Mouse (Mus musculus) lung, embryonic 16.5 days (tissue): ENCODE results near the gene Cd300ld4. TPM values are rescaled to one million over a fixed set of nuclear protein-coding genes. Genes with fewer than 3 reads are reported as not detected.

Source experiments
- ATAC-seq: fragments of 200-750 bp; cut with Nextera tagmentation; 2 replicates; pipeline ENCODE4 v1.8.0; 2017; ENCODE audit warnings: low read depth, mild to moderate bottlenecking, moderate library complexity
- H3K27ac ChIP-seq: fragments of 300-500 bp; sonication (generic); 2 replicates; pipeline ENCODE4 v1.5.1; 2014; ENCODE audit warnings: mild to moderate bottlenecking, control low read depth, low read length
- H3K27me3 ChIP-seq: fragments of 300-500 bp; sonication (generic); 2 replicates; pipeline ENCODE4 v1.6.1; 2014; ENCODE audit warnings: low read depth, low read length, mixed read lengths; ENCODE audit not compliant: control insufficient read depth, insufficient read depth
- H3K36me3 ChIP-seq: fragments of 300-500 bp; sonication (generic); 2 replicates; pipeline ENCODE4 v1.6.1; 2014; ENCODE audit warnings: low read length; ENCODE audit not compliant: control insufficient read depth, insufficient read depth
- H3K4me1 ChIP-seq: fragments of 300-500 bp; sonication (generic); replicated peaks from 2 replicates; pipeline ENCODE4 v1.6.1; 2014; ENCODE audit warnings: low read length, mixed read lengths; ENCODE audit not compliant: control insufficient read depth, insufficient read depth
- H3K4me2 ChIP-seq: fragments of 300-500 bp; sonication (generic); 2 replicates; pipeline ENCODE4 v1.6.1; 2014; ENCODE audit warnings: low read depth, low read length, control low read depth
- H3K4me3 ChIP-seq: fragments of 300-500 bp; sonication (generic); 2 replicates; pipeline ENCODE4 v1.5.1; 2014; ENCODE audit warnings: mild to moderate bottlenecking, low read length, control low read depth
- H3K9ac ChIP-seq: fragments of 300-500 bp; sonication (generic); 2 replicates; pipeline ENCODE4 v1.6.1; 2014; ENCODE audit warnings: low read length, control low read depth
- H3K9me3 ChIP-seq: fragments of 300-500 bp; sonication (generic); 2 replicates; pipeline ENCODE4 v1.6.1; 2016; ENCODE audit warnings: low read length; ENCODE audit not compliant: control insufficient read depth
- WGBS: fragments of 180-500 bp; shearing (Covaris S2); extraction: QIAGEN DNeasy Blood & Tissue Kit; methylation state at CpG from one replicate; pipeline ENCODE4 v1.1.7; 2014; 5-methylcytosine and 5-hydroxymethylcytosine counted together
- polyA plus RNA-seq: library from polyadenylated mRNA; unstranded; fragments of >200 nt; fragmentation: Nextera tagmentation; extraction: Ambion mirVana; gene quantifications from 2 replicates; pipeline ENCODE4 v1.2.1, GENCODE M21; 2015

The Cd300ld4 gene
- polyA plus RNA-seq, 1 experiment from 2014 or later: not detected

DNA sequence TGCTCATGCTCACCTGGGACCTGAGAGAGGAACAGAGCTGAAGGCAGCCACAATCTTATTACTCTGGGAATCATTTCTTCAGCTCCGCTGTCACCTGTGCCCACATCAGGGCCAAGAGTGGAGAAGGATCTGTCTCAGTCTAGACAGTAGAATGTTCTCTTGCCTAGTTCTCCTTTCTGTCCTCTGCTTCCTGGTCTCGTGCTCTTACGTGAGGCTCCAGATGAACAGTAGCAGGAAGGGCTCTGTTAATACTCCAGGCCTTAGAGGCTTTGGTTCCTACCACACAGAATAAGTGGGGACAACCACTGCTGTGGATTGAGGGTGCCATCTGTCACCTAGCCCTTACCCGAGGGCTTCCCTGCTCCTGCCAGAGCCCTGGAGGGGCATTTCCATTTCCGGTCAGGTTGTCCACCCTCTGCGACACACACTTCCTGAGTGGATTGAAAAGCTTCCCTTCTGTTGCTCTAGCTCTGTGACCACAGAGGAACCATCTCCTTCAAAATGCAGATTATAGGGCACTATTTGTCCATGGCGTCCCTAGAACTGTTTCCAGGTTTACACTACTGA lies 25.3 kb downstream of the Cd300ld4 start, which contains the start of gene Cd300c2:
TSS of gene Cd300c2 (minus strand) at position 407 of the 567 bp plus-strand sequence.
- H3K36me3 ChIP-seq: no peaks in the 10 kb centered on the region
- no peak within 1 kb of the TSS for H3K4me3 ChIP-seq
- H3K9me3 ChIP-seq: no peaks in the 10 kb centered on the region
- no peak for ATAC-seq
- H3K4me2 ChIP-seq: no peak within 1 kb of the TSS
- no peak within 1 kb of the TSS for H3K9ac ChIP-seq
- H3K4me1 ChIP-seq: no peaks in the 10 kb centered on the region
- no peak within 1 kb of the TSS for H3K27ac ChIP-seq
- 68% methylated on average over 7 of the region's 7 CpGs for WGBS
- H3K27me3 ChIP-seq: no peaks in the 10 kb centered on the region

DNA sequence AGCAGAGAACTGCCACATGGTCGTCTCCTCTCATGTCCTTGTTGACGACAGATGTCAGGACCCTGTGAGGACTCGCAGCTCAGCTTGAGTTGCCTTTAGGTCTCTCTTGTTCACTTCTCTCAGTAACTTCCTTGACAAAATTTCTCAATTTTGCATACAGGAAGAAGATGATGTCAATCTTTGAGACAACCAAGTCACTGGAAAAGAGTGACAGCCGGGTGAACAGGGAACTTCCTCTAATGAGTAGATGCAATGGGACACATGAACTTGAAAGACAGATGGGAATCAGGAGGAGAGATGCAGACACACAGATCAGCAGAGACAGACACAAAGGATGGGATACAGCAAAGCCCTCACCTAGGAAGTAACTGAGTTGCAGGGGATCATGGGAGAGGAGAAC lies 37.0 kb downstream of the Cd300ld4 start, which contains the start of gene Cd300ld:
TSS of gene Cd300ld (minus strand) at position 130 of the 400 bp plus-strand sequence.
- WGBS: 57% methylated on average over 4 of the region's 4 CpGs
- Histone ChIP-seq H3K4me1 (no peaks in the 10 kb centered on the region), H3K27me3 (no peaks in the 10 kb centered on the region)

DNA sequence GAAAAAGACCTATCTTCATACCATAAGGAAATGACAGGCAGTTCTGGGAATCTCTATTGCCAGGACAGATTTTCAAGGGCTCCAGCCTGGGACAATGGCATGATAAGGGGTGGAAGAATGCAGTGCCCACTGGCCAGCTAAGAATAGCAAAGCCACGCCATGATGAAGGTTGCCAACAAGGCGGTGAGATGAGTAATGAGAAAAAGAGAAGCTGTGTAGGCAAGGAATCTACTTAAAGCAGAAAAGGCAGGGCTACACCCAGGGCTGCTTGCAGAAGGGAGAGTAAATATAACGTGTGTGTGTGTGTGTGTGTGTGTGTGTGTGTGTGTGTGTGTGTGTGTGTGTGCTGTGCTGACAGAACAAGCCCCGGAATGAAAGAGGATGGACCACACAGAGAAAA lies 44.9 kb downstream of the Cd300ld4 start:
- H3K27ac ChIP-seq: no peak overlapping the region
- H3K4me3 ChIP-seq: no peak overlapping the region
- 57% methylated on average over 4 of the region's 4 CpGs for WGBS
- no peak overlapping the region for H3K9ac ChIP-seq
- H3K4me1 ChIP-seq: no peaks in the 10 kb centered on the region
- no peaks in the 10 kb centered on the region for H3K36me3 ChIP-seq
- no peak for ATAC-seq
- no peak overlapping the region for H3K4me2 ChIP-seq
- no peaks in the 10 kb centered on the region for H3K27me3 ChIP-seq
- H3K9me3 ChIP-seq: peaks cover 3% of the 10 kb centered on the region; the same call in 1 of the 2 replicates

More for the DNA sequence above, 37.0 kb downstream of the Cd300ld4 start, which contains the start of gene Cd300ld:
- no peak for ATAC-seq
- no peak within 1 kb of the TSS for H3K9ac ChIP-seq
- H3K4me2 ChIP-seq: no peak within 1 kb of the TSS
- H3K36me3 ChIP-seq: no peaks in the 10 kb centered on the region
- H3K27ac ChIP-seq: no peak within 1 kb of the TSS
- no peak within 1 kb of the TSS for H3K4me3 ChIP-seq
- no peaks in the 10 kb centered on the region for H3K9me3 ChIP-seq

DNA sequence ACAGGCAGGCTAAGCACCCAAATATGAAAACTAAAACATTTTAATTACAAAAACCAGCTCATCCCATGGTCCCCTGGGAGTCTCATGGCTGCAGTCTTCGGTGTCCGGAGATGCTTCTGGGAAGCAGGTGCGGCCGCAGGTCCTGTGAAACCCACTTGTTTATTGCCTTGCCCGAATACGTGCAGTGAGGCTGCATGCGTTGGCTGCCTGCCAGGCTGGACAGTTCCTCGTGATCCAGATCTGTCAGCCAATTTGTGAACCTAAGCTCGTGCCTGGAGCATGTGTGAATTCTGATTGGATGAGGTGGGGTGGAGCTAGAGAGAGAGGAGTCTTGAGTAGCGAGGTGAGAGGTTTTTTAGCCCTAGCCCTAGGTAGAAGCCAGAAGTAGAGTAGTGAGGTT lies 54.1 kb downstream of the Cd300ld4 start:
- ATAC-seq: no peak
- 77% methylated on average over 10 of the region's 10 CpGs for WGBS
- H3K9me3 ChIP-seq: peaks cover 9% of the 10 kb centered on the region

More for the DNA sequence above, 54.1 kb downstream of the Cd300ld4 start:
- H3K9ac ChIP-seq: no peak overlapping the region
- no peak overlapping the region for H3K27ac ChIP-seq
- no peaks in the 10 kb centered on the region for H3K27me3 ChIP-seq
- H3K4me1 ChIP-seq: no peaks in the 10 kb centered on the region
- no peaks in the 10 kb centered on the region for H3K36me3 ChIP-seq
- H3K4me2 ChIP-seq: no peak overlapping the region
- no peak overlapping the region for H3K4me3 ChIP-seq

Other genes starting within 250 kb of the Cd300ld4 start
- 0.23 and 0.34 TPM in 2 replicates for gene Btbd17, start 231.1 kb downstream of the Cd300ld4 start, polyA plus RNA-seq
- gene Gpr142, start 228.1 kb downstream of the Cd300ld4 start, polyA plus RNA-seq: not detected in 2 replicates
- gene Gprc5c, start 175.9 kb downstream of the Cd300ld4 start, polyA plus RNA-seq: 30.7 and 33.2 TPM in 2 replicates
- 1.4 and 1.7 TPM in 2 replicates for gene Cd300a, start 137.0 kb downstream of the Cd300ld4 start, polyA plus RNA-seq
- gene Cd300lb, start 92.6 kb downstream of the Cd300ld4 start, polyA plus RNA-seq: 0.47 and 0.53 TPM in 2 replicates
- not detected in 2 replicates for gene Cd300c, start 57.9 kb downstream of the Cd300ld4 start, polyA plus RNA-seq
- gene Cd300ld, start 37.1 kb downstream of the Cd300ld4 start, polyA plus RNA-seq: 0.25 and 0.34 TPM in 2 replicates
- 2.5 and 2.6 TPM in 2 replicates for gene Cd300c2, start 25.1 kb downstream of the Cd300ld4 start, polyA plus RNA-seq
- not detected in 2 replicates for gene Cd300ld2, start 10.8 kb downstream of the Cd300ld4 start, polyA plus RNA-seq
- gene Cd300ld5, start 10.8 kb upstream of the Cd300ld4 start, polyA plus RNA-seq: not detected in 2 replicates
- not detected in 2 replicates for gene Cd300ld3, start 21.4 kb upstream of the Cd300ld4 start, polyA plus RNA-seq
- gene Cd300e, start 35.2 kb upstream of the Cd300ld4 start, polyA plus RNA-seq: 0.06 TPM in 1 of 2 replicates, not detected in the other
- 1.1 and 1.5 TPM in 2 replicates for gene Rab37, start 64.4 kb upstream of the Cd300ld4 start, polyA plus RNA-seq
- 2.8 and 3.1 TPM in 2 replicates for gene Cd300lf, start 107.0 kb upstream of the Cd300ld4 start, polyA plus RNA-seq
- 63.2 and 68.7 TPM in 2 replicates for gene Slc9a3r1, start 136.3 kb upstream of the Cd300ld4 start, polyA plus RNA-seq
- gene Tmem104, start 160.5 kb upstream of the Cd300ld4 start, polyA plus RNA-seq: 8.6 and 9.1 TPM in 2 replicates
- gene Nat9, start 160.8 kb upstream of the Cd300ld4 start, polyA plus RNA-seq: 26.0 and 29.8 TPM in 2 replicates
- 0.06 TPM in 1 of 2 replicates, not detected in the other for gene Grin2c, start 240.2 kb upstream of the Cd300ld4 start, polyA plus RNA-seq